Mouse (Mus musculus): Measurements from ENCODE around the gene Plrg1. TPM values are rescaled to one million over a fixed set of nuclear protein-coding genes. Genes with fewer than 3 reads are reported as not detected.

Plrg1 gene
- polyA plus RNA-seq, 1 experiment from 2014 or later = 80.9 TPM

GRCm38 (mm10) chr3:83042451-83042850 lies 12.9 kb upstream of the Plrg1 start:
- Histone ChIP-seq H3K36me3 (ENCODE audit: control insufficient read depth, insufficient read depth, low read length) (no peaks in the 10 kb centered on the region), H3K9me3 (replicated peaks; ENCODE audit: control insufficient read depth, low read length) (no peaks in the 10 kb centered on the region), H3K27me3 (ENCODE audit: control insufficient read depth, insufficient read depth, low read length) (no peaks in the 10 kb centered on the region), H3K4me3 (replicated peaks; ENCODE audit: low read length) (no peak overlapping the region), H3K27ac (ENCODE audit: low read length) (no peak overlapping the region), H3K4me2 (ENCODE audit: low read depth, low read length) (no peak overlapping the region), H3K4me1 (ENCODE audit: control insufficient read depth, insufficient read depth, low read length) (no peaks in the 10 kb centered on the region), H3K9ac (ENCODE audit: low read length) (no peak overlapping the region)
- 91% methylated on average over 5 of the region's 5 CpGs for WGBS
- ATAC-seq (ENCODE audit: insufficient read depth, low FRiP score) = no peak

- H3K36me3 ChIP-seq (ENCODE audit: control insufficient read depth, insufficient read depth, low read length) = no peaks in the 10 kb centered on the region
- WGBS = 83% methylated on average over 11 of the region's 11 CpGs
- H3K4me2 ChIP-seq (ENCODE audit: low read depth, low read length) = no peak overlapping the region
- no peaks in the 10 kb centered on the region for H3K27me3 ChIP-seq (ENCODE audit: control insufficient read depth, insufficient read depth, low read length)
- no peak overlapping the region for H3K4me3 ChIP-seq (replicated peaks; ENCODE audit: low read length)
- H3K4me1 ChIP-seq (ENCODE audit: control insufficient read depth, insufficient read depth, low read length) = no peaks in the 10 kb centered on the region
- H3K27ac ChIP-seq (ENCODE audit: low read length) = no peak overlapping the region
- H3K9ac ChIP-seq (ENCODE audit: low read length) = no peak overlapping the region
- H3K9me3 ChIP-seq (replicated peaks; ENCODE audit: control insufficient read depth, low read length) = no peaks in the 10 kb centered on the region
- ATAC-seq (ENCODE audit: insufficient read depth, low FRiP score) = no peak
Measured at GRCm38 (mm10) chr3:83046649-83047048, 8.7 kb upstream of the Plrg1 start.

- no peak within 1 kb of the TSS for H3K27ac ChIP-seq (ENCODE audit: low read length)
- no peak within 1 kb of the TSS for H3K4me3 ChIP-seq (replicated peaks; ENCODE audit: low read length)
- H3K27me3 ChIP-seq (ENCODE audit: control insufficient read depth, insufficient read depth, low read length) = no peaks in the 10 kb centered on the region
- ATAC-seq (ENCODE audit: insufficient read depth, low FRiP score) = no peak
- H3K9me3 ChIP-seq (replicated peaks; ENCODE audit: control insufficient read depth, low read length) = no peaks in the 10 kb centered on the region
- H3K4me1 ChIP-seq (ENCODE audit: control insufficient read depth, insufficient read depth, low read length) = no peaks in the 10 kb centered on the region
- no peak within 1 kb of the TSS for H3K4me2 ChIP-seq (ENCODE audit: low read depth, low read length)
- no peaks in the 10 kb centered on the region for H3K36me3 ChIP-seq (ENCODE audit: control insufficient read depth, insufficient read depth, low read length)
- WGBS = 75% methylated on average over 8 of the region's 8 CpGs
- H3K9ac ChIP-seq (ENCODE audit: low read length) = no peak within 1 kb of the TSS
Measured at GRCm38 (mm10) chr3:83049680-83050079, 5.6 kb upstream of the Plrg1 start, which contains the start of gene Fgb. TSS of gene Fgb (minus strand) at chr3:83049863.

GRCm38 (mm10) chr3:83050661-83051060 lies 4.7 kb upstream of the Plrg1 start:
- Histone ChIP-seq H3K27me3 (ENCODE audit: control insufficient read depth, insufficient read depth, low read length) (no peaks in the 10 kb centered on the region), H3K36me3 (ENCODE audit: control insufficient read depth, insufficient read depth, low read length) (no peaks in the 10 kb centered on the region), H3K4me2 (ENCODE audit: low read depth, low read length) (no peak overlapping the region), H3K27ac (ENCODE audit: low read length) (no peak overlapping the region), H3K4me1 (ENCODE audit: control insufficient read depth, insufficient read depth, low read length) (no peaks in the 10 kb centered on the region), H3K9me3 (replicated peaks; ENCODE audit: control insufficient read depth, low read length) (no peaks in the 10 kb centered on the region), H3K9ac (ENCODE audit: low read length) (no peak overlapping the region), H3K4me3 (replicated peaks; ENCODE audit: low read length) (no peak overlapping the region)
- 64% methylated on average over 5 of the region's 5 CpGs for WGBS
- ATAC-seq (ENCODE audit: insufficient read depth, low FRiP score) = no peak

GRCm38 (mm10) chr3:83052102-83052501 lies 3.2 kb upstream of the Plrg1 start:
- no peak overlapping the region for H3K9ac ChIP-seq (ENCODE audit: low read length)
- no peaks in the 10 kb centered on the region for H3K9me3 ChIP-seq (replicated peaks; ENCODE audit: control insufficient read depth, low read length)
- H3K36me3 ChIP-seq (ENCODE audit: control insufficient read depth, insufficient read depth, low read length) = peaks cover under 1% of the 10 kb centered on the region; the same call in 1 of the 2 replicates
- peaks cover 6% of the 10 kb centered on the region for H3K4me1 ChIP-seq (ENCODE audit: control insufficient read depth, insufficient read depth, low read length)
- H3K4me2 ChIP-seq (ENCODE audit: low read depth, low read length) = no peak overlapping the region
- no peaks in the 10 kb centered on the region for H3K27me3 ChIP-seq (ENCODE audit: control insufficient read depth, insufficient read depth, low read length)
- H3K4me3 ChIP-seq (replicated peaks; ENCODE audit: low read length) = no peak overlapping the region
- no peak for ATAC-seq (ENCODE audit: insufficient read depth, low FRiP score)
- no peak overlapping the region for H3K27ac ChIP-seq (ENCODE audit: low read length)
- WGBS = 74% methylated on average over 5 of the region's 5 CpGs

GRCm38 (mm10) chr3:83053126-83053525 lies 2.2 kb upstream of the Plrg1 start:
- ATAC-seq (ENCODE audit: insufficient read depth, low FRiP score) = no peak
- H3K9me3 ChIP-seq (replicated peaks; ENCODE audit: control insufficient read depth, low read length) = no peaks in the 10 kb centered on the region
- peaks cover 6% of the 10 kb centered on the region for H3K4me1 ChIP-seq (ENCODE audit: control insufficient read depth, insufficient read depth, low read length)
- H3K27me3 ChIP-seq (ENCODE audit: control insufficient read depth, insufficient read depth, low read length) = no peaks in the 10 kb centered on the region
- no peak overlapping the region for H3K9ac ChIP-seq (ENCODE audit: low read length)
- WGBS = 84% methylated on average over 7 of the region's 7 CpGs
- H3K4me2 ChIP-seq (ENCODE audit: low read depth, low read length) = no peak overlapping the region
- no peak overlapping the region for H3K4me3 ChIP-seq (replicated peaks; ENCODE audit: low read length)
- H3K27ac ChIP-seq (ENCODE audit: low read length) = no peak overlapping the region
- H3K36me3 ChIP-seq (ENCODE audit: control insufficient read depth, insufficient read depth, low read length) = peaks cover 3% of the 10 kb centered on the region; the same call in 1 of the 2 replicates

GRCm38 (mm10) chr3:83053758-83054157 lies 1.6 kb upstream of the Plrg1 start:
- 22% methylated on average over 10 of the region's 10 CpGs for WGBS
- H3K36me3 ChIP-seq (ENCODE audit: control insufficient read depth, insufficient read depth, low read length) = peaks cover 7% of the 10 kb centered on the region
- no peak overlapping the region for H3K27ac ChIP-seq (ENCODE audit: low read length)
- H3K4me2 ChIP-seq (ENCODE audit: low read depth, low read length) = no peak overlapping the region
- no peak for ATAC-seq (ENCODE audit: insufficient read depth, low FRiP score)
- no peaks in the 10 kb centered on the region for H3K9me3 ChIP-seq (replicated peaks; ENCODE audit: control insufficient read depth, low read length)
- H3K4me1 ChIP-seq (ENCODE audit: control insufficient read depth, insufficient read depth, low read length) = peaks cover 6% of the 10 kb centered on the region
- H3K9ac ChIP-seq (ENCODE audit: low read length) = no peak overlapping the region
- no peaks in the 10 kb centered on the region for H3K27me3 ChIP-seq (ENCODE audit: control insufficient read depth, insufficient read depth, low read length)
- H3K4me3 ChIP-seq (replicated peaks; ENCODE audit: low read length) = no peak overlapping the region

GRCm38 (mm10) chr3:83054759-83055158 lies 563 bp upstream of the Plrg1 start:
- Histone ChIP-seq H3K9ac (ENCODE audit: low read length) (peak overlapping the region; percentile 62), H3K27ac (ENCODE audit: low read length) (no peak overlapping the region), H3K4me2 (ENCODE audit: low read depth, low read length) (peak overlapping the region; percentile 51), H3K4me3 (replicated peaks; ENCODE audit: low read length) (peak overlapping the region; percentile 94), H3K4me1 (ENCODE audit: control insufficient read depth, insufficient read depth, low read length) (peaks cover 6% of the 10 kb centered on the region), H3K36me3 (ENCODE audit: control insufficient read depth, insufficient read depth, low read length) (peaks cover 13% of the 10 kb centered on the region), H3K9me3 (replicated peaks; ENCODE audit: control insufficient read depth, low read length) (no peaks in the 10 kb centered on the region), H3K27me3 (ENCODE audit: control insufficient read depth, insufficient read depth, low read length) (no peaks in the 10 kb centered on the region)
- 35% methylated on average over 13 of the region's 13 CpGs for WGBS
- ATAC-seq (ENCODE audit: insufficient read depth, low FRiP score) = no peak

GRCm38 (mm10) chr3:83057046-83057445 lies 1.7 kb downstream of the Plrg1 start:
- H3K27ac ChIP-seq (ENCODE audit: low read length) = no peak overlapping the region

GRCm38 (mm10) chr3:83067920-83068319 lies 12.6 kb downstream of the Plrg1 start:
- no peak for ATAC-seq (ENCODE audit: insufficient read depth, low FRiP score)
- 87% methylated on average over 9 of the region's 9 CpGs for WGBS
- no peaks in the 10 kb centered on the region for H3K27me3 ChIP-seq (ENCODE audit: control insufficient read depth, insufficient read depth, low read length)
- no peaks in the 10 kb centered on the region for H3K4me1 ChIP-seq (ENCODE audit: control insufficient read depth, insufficient read depth, low read length)
- H3K36me3 ChIP-seq (ENCODE audit: control insufficient read depth, insufficient read depth, low read length) = peaks cover 34% of the 10 kb centered on the region
- H3K9me3 ChIP-seq (replicated peaks; ENCODE audit: control insufficient read depth, low read length) = no peaks in the 10 kb centered on the region
- no peak overlapping the region for H3K9ac ChIP-seq (ENCODE audit: low read length)
- no peak overlapping the region for H3K4me2 ChIP-seq (ENCODE audit: low read depth, low read length)
- no peak overlapping the region for H3K27ac ChIP-seq (ENCODE audit: low read length)
- H3K4me3 ChIP-seq (replicated peaks; ENCODE audit: low read length) = no peak overlapping the region

More at GRCm38 (mm10) chr3:83057046-83057445, 1.7 kb downstream of the Plrg1 start:
- 90% methylated on average over 2 of the region's 2 CpGs for WGBS
- no peaks in the 10 kb centered on the region for H3K27me3 ChIP-seq (ENCODE audit: control insufficient read depth, insufficient read depth, low read length)
- ATAC-seq (ENCODE audit: insufficient read depth, low FRiP score) = no peak
- H3K4me2 ChIP-seq (ENCODE audit: low read depth, low read length) = no peak overlapping the region
- no peak overlapping the region for H3K9ac ChIP-seq (ENCODE audit: low read length)
- no peaks in the 10 kb centered on the region for H3K9me3 ChIP-seq (replicated peaks; ENCODE audit: control insufficient read depth, low read length)
- peaks cover 6% of the 10 kb centered on the region for H3K4me1 ChIP-seq (ENCODE audit: control insufficient read depth, insufficient read depth, low read length)
- H3K4me3 ChIP-seq (replicated peaks; ENCODE audit: low read length) = no peak overlapping the region
- peaks cover 25% of the 10 kb centered on the region for H3K36me3 ChIP-seq (ENCODE audit: control insufficient read depth, insufficient read depth, low read length)

Data from stomach, embryonic 16.5 days (tissue).